Mouse (Mus musculus) C2C12 (cell line): ENCODE results near the gene Syt9.

Source experiments
- CEBPB ChIP-seq: IDR thresholded peaks from one replicate; pipeline ENCODE4 v1.6.1; 2011; ENCODE audit warnings: low read depth, mild to moderate bottlenecking, control low read depth, moderate library complexity
- CTCF ChIP-seq: IDR thresholded peaks from one replicate; pipeline ENCODE4 v1.5.1; 2011; ENCODE audit not compliant: control insufficient read depth, insufficient read depth, insufficient read length

DNA sequence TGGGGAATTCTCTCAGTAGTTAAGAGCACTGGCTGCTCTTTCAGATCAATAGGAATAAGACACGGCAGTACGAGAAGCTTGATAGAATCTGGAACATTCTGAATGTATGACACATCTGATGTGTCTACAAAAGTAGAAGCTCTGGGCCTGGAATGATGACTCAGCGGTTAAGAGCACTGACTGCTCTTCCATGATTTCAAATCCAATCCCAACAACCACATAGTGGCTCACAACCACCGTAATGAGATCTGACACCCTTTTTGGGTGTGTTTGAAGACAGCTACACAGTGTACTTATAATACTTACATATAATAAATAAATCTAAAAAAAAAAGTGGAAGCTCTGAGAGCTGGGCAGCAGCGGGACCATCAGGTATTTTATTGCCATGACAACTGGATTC lies 31.5 kb upstream of the Syt9 start:
- TF ChIP-seq CTCF (no peak), CEBPB (no peak)
